Mouse (Mus musculus): ENCODE results near the gene Clk2.

The Clk2 gene

DNA sequence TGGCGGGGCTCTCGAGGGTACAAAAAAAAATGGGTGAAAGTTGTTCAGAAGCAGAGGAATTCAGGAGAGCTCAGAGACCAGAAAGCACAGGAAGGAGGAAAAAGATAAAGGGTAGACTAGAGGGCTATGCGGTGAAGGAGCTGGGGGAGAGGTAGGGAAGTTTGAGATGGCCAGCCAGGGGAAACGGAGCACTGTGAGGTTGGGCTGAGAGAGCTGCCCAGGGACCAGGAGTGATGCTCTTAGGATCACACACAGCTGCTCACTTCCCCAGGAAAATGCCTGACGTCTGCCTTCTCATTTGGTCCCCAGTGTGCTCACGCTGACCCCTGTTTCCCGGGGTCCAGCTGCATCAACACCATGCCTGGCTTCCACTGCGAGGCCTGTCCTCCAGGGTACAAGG lies 55.0 kb downstream of the Clk2 start:
- DNase-seq (ENCODE audit: low read depth in 2 of 2, low spot score in 2 of 2), result no peak

DNA sequence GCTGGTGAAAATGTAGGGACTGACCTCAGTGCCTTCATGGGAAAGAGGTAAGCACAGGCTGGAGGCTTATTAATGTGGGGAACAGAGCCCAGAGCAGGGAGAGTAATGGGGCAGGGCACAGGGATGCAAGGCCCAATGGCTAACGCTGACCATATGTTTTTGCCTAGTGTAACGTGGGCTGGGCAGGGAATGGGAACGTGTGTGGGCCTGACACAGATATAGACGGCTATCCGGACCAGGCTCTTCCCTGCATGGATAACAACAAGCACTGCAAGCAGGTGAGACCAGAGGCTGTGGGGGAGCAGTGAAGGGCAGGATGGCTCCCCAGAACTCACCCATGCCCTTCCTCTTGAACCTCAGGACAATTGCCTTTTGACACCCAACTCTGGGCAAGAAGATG lies 56.6 kb downstream of the Clk2 start:
- no peak for DNase-seq (ENCODE audit: low read depth in 2 of 2, low spot score in 2 of 2)

- no peak for DNase-seq (ENCODE audit: low read depth in 2 of 2, low spot score in 2 of 2)
These were observed 60.2 kb downstream of the Clk2 start for GRCm38 (mm10) chr3:89224796-89225195.

GRCm38 (mm10) chr3:89225321-89225815 lies 60.8 kb downstream of the Clk2 start:
- DNase-seq (ENCODE audit: low read depth in 2 of 2, low spot score in 2 of 2), result no peak

- no peak for DNase-seq (ENCODE audit: low read depth in 2 of 2, low spot score in 2 of 2)
These were observed 61.3 kb downstream of the Clk2 start for GRCm38 (mm10) chr3:89225918-89226317.

DNA sequence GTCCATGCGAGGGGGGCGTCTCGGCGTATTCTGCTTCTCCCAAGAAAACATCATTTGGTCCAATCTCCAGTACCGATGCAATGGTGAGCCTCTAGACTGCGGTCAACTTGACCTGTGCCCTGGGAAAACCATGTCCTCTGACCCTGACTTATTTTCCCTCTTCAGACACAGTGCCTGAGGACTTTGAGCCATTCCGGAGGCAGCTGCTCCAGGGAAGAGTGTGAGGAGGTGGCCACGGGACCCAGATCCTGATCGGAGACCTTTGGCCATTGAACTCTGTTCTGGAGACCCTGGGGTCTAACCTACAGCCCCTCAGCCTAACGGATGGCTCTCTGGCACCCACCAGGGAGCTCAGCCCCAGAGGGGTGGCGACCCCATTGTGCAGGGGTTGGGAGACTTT lies 61.8 kb downstream of the Clk2 start:
- no peak for DNase-seq (ENCODE audit: low read depth in 2 of 2, low spot score in 2 of 2)

Data from CD8-positive naive resting alpha-beta T cell, adult 2 months (primary cell).